Mouse (Mus musculus): ENCODE measurements around the gene Tns4. TPM values are rescaled to one million over a fixed set of nuclear protein-coding genes. Genes with fewer than 3 reads are reported as not detected.

The Tns4 gene
- polyA plus RNA-seq, 1 experiment from 2014 or later: 0.67 TPM

Other genes with a start within 250 kb of the Tns4 start
- gene Wipf2, start 225.7 kb downstream of the Tns4 start, polyA plus RNA-seq (2016; fragmentation: Nextera tagmentation; extraction: Ambion mirVana): 4.6 and 4.7 TPM in 2 replicates
- gene Cdc6, start 181.5 kb downstream of the Tns4 start, polyA plus RNA-seq (2016; fragmentation: Nextera tagmentation; extraction: Ambion mirVana): 45.3 and 63.7 TPM in 2 replicates
- gene Rara, start 161.5 kb downstream of the Tns4 start, polyA plus RNA-seq (2016; fragmentation: Nextera tagmentation; extraction: Ambion mirVana): 28.4 and 53.7 TPM in 2 replicates
- 0.44 TPM in 1 of 2 replicates, not detected in the other for gene Gjd3, start 106.3 kb downstream of the Tns4 start, polyA plus RNA-seq (2016; fragmentation: Nextera tagmentation; extraction: Ambion mirVana)
- 225 and 320 TPM in 2 replicates for gene Top2a, start 65.1 kb downstream of the Tns4 start, polyA plus RNA-seq (2016; fragmentation: Nextera tagmentation; extraction: Ambion mirVana)
- 424 and 437 TPM in 2 replicates for gene Igfbp4, start 48.1 kb downstream of the Tns4 start, polyA plus RNA-seq (2016; fragmentation: Nextera tagmentation; extraction: Ambion mirVana)
- gene Ccr7, start 65.8 kb upstream of the Tns4 start, polyA plus RNA-seq (2016; fragmentation: Nextera tagmentation; extraction: Ambion mirVana): 0.21 and 0.25 TPM in 2 replicates
- 289 and 317 TPM in 2 replicates for gene Smarce1, start 141.7 kb upstream of the Tns4 start, polyA plus RNA-seq (2016; fragmentation: Nextera tagmentation; extraction: Ambion mirVana)
- gene Krt222, start 154.8 kb upstream of the Tns4 start, polyA plus RNA-seq (2016; fragmentation: Nextera tagmentation; extraction: Ambion mirVana): 0.15 and 0.59 TPM in 2 replicates
- not detected in 2 replicates for gene Krt24, start 196.0 kb upstream of the Tns4 start, polyA plus RNA-seq (2016; fragmentation: Nextera tagmentation; extraction: Ambion mirVana)
- 0.07 TPM in 1 of 2 replicates, not detected in the other for gene Krt25, start 233.6 kb upstream of the Tns4 start, polyA plus RNA-seq (2016; fragmentation: Nextera tagmentation; extraction: Ambion mirVana)
- gene Krt26, start 248.7 kb upstream of the Tns4 start, polyA plus RNA-seq (2016; fragmentation: Nextera tagmentation; extraction: Ambion mirVana): 0.12 and 0.43 TPM in 2 replicates

Measured in hindbrain, embryonic 10.5 days (tissue).